Mouse (Mus musculus) B cell, adult 2 months (primary cell): Measurements from ENCODE around the gene Nrsn2.

Experiments
- DNase-seq, 2 experiments: peaks; one replicate each; pipeline ENCODE4 v3.0.0; 2022

Gene Nrsn2

DNA sequence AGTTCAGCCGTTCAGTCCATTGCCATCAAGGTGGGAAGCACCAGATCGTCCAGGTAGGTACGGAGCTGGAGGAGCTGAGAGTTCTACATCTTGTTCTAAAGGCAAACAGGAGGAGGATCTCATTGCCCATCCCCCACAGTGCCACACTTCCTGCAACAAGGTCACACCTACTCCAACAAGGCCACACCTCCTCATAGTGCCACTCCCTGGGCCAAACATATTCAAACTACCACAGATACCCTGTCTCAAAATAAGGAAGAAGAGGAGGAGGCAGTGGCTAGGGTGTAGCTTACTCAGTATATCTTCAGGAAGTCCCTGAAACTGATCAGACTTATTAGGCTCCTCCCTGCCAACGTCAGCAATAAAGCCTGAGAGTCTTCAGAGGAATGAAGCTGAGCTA is 7.8 kb upstream of the Nrsn2 start:
- no peak for DNase-seq

- DNase-seq, result no peak
Observed at GRCm38 (mm10) chr2:152375652-152376344, 640 bp downstream of the Nrsn2 start.

GRCm38 (mm10) chr2:152373547-152373946 is 2.9 kb downstream of the Nrsn2 start:
- DNase-seq, result no peak

- no peak for DNase-seq
Observed at GRCm38 (mm10) chr2:152372661-152373060, 3.8 kb downstream of the Nrsn2 start.

DNA sequence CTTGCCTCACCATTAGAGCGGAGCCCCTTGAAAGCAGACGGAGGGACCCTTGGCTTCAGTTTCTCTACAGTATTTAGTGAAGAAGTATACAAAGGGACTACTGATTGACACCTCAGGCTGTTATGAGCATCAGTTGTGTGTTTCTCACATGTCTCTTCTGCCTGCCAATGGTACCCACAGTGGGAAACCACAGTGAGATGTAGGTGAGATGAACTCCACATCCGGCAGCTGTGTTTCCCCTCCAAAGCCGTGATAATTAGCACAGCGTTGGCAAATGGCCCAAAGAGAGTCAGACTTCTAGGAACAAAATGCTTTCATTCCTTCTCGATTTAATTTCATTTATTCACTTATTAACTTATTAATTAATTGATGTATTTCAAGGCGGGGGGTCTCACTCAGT is 4.3 kb downstream of the Nrsn2 start:
- DNase-seq, result no peak

- DNase-seq, result peak; percentile 67 to 69
Observed at GRCm38 (mm10) chr2:152368532-152369140, 7.8 kb downstream of the Nrsn2 start.

GRCm38 (mm10) chr2:152367917-152368316 is 8.5 kb downstream of the Nrsn2 start:
- DNase-seq, result no peak

- peak; percentile 73 to 76 for DNase-seq
Observed at GRCm38 (mm10) chr2:152363245-152364147, 12.9 kb downstream of the Nrsn2 start.

DNA sequence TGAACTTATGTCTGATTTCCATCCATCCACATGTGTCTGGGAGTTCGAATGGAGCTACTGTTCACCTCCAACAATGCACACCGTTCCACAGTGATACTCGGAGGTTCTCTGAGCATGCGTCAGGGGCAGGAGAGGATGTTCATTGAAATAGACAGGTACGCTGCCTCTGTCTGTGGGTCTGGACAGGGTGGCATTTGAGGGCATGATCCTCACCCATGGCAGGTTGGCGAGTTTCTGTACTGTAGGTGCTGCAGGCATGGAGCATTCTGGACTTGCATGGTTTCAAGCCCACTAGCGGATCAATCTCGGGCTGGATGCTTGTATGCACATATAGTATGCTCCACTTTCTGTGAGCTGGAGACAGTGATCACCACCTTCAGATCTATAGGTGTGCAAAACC is 15.2 kb downstream of the Nrsn2 start:
- no peak for DNase-seq

DNA sequence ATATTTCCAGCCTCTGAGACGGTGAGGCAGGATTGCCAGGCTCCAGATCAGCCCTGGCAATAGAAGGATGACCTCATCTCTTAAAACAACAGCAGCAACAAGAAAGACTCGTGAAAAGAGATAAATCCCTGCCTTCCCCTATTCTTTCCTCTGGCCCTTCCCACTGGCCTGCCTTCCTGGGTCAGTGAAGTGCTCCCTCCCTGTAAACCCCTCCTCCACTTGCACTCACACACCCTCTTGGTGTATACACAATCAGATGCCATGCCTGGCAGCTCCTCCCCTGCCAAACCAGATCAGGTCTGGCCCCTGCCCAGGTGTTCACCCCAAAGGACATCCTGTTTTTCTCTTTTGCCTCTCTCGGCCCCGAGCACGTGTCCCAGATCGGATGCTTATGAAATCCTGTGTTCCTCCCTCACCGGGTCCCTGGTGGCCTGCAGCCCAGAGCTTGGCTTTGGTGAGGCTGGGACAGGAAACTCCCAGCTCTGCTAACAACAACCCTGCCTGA is 16.1 kb downstream of the Nrsn2 start:
- peak; percentile 21 to 46 for DNase-seq

- DNase-seq, result no peak
Observed at GRCm38 (mm10) chr2:152359616-152360015, 16.8 kb downstream of the Nrsn2 start.

- DNase-seq, result peak; percentile 51 to 56
Observed at GRCm38 (mm10) chr2:152358977-152359376, 17.5 kb downstream of the Nrsn2 start.

- DNase-seq, result no peak
Observed at GRCm38 (mm10) chr2:152357254-152357653, 19.2 kb downstream of the Nrsn2 start.

DNA sequence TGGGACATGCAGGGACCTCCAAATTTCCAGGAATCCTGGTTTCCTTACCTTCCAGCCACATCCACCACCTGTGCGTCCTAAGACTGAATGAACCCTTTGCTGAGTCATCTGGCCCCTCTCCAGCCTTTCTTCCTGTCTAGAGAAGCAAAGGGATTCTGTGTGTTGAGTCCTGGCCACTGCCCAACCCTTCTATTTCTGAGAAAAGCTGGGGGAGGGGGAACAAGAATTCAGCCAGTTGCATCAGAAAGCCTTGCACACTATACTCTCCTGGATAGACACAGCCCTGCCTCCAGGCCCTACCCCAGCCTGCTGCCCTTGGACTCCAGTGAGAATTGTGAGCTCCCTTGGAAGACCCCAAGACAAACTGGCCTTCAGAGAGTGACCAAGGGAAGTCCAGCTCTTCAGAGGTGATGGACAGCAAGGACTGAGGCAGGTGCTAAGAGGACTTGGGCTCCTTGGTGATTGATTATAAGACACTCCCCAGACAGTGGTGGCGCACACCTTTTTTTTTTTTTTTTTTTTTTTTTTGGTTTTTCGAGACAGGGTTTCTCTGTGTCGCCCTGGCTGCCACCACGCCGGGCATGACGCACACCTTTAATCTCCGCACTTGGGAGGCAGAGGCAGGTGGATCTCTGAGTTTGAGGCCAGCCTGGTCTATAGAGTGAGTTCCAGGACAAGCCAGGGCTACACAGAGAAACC is 26.4 kb downstream of the Nrsn2 start:
- DNase-seq, result no peak

GRCm38 (mm10) chr2:152349205-152349604 is 27.2 kb downstream of the Nrsn2 start:
- no peak for DNase-seq

- DNase-seq, result no peak
Observed at GRCm38 (mm10) chr2:152347722-152348121, 28.7 kb downstream of the Nrsn2 start.

- no peak for DNase-seq
Observed at GRCm38 (mm10) chr2:152346776-152347465, 29.5 kb downstream of the Nrsn2 start.

- no peak for DNase-seq
Observed at GRCm38 (mm10) chr2:152345393-152345792, 31.0 kb downstream of the Nrsn2 start.

- no peak for DNase-seq
Observed at GRCm38 (mm10) chr2:152344909-152345308, 31.5 kb downstream of the Nrsn2 start.

DNA sequence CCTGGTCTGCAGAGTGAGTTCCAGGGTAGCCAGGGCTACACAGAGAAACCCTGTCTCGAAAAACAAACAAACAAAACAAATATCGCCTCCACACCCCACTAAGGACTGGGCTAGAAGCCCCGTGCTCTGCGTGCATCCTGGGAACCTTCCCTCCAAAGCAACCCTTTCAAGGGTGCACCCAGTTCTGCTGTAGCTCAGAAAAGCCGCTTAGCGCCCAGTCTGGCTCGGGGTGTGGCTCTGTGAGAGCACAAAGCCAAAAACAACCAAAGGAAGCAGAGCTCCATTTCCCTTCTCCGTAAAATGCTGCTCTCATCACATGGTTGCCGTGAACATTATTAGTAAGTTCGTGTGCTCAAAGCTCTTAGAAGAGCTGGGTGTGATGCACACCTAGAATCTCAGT is 32.1 kb downstream of the Nrsn2 start:
- peak in 1 of 2 experiments; percentile 9 for DNase-seq

GRCm38 (mm10) chr2:152343329-152344213 is 32.9 kb downstream of the Nrsn2 start, which contains the start of gene Trib3:
TSS of gene Trib3 (minus strand) at chr2:152344032.
- DNase-seq, result peak; percentile 87 to 90
